In the genomic region with DNA sequence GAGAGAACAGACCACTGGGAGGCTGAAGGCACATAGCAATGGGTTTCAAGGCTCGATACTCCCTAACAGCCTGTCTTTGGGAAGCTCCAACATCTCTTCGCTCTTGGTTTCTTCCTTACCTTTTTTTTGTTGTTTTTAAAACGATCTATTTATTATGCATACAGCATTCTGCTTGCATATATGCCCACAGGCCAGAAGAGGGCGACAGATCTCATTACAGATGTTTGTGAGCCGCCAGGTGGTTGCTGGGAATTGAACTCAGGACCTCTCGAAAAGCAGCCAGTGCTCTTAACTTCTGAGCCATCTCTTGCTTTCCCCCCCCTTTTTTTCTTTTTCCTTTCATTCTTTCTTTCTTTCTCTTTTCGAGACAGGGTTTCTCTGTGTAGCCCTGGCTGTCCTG, we compare ENCODE assay signal across 12 mouse cellular contexts. TPM values are rescaled to one million over a fixed set of nuclear protein-coding genes. Genes with fewer than 3 reads are reported as not detected.
DNase-seq lines count a peak whose midpoint lies in the region; TF ChIP-seq lines count a peak whose summit lies in the region.
"Had no signal": no experiment of that assay in that cellular context is flagged by ENCODE, and none has a peak within 500 bp of the region (broad histone marks: within the 10 kb centered on the region; RNA-seq: fewer than 3 reads in every experiment).

No protein-coding gene starts in this region.

- H3K27me3 ChIP-seq in kidney, adult 2 months (replicated peaks; ENCODE audit: control insufficient read depth, insufficient read depth, low read length) = no peaks in the 10 kb centered on the region

- peak; percentile 30; the same call in 1 of the 2 replicates for TF ChIP-seq CTCF in kidney, adult 2 months (conservative IDR thresholded peaks at IDR 0.05; ENCODE audit: insufficient read depth, insufficient read length, low read depth, low read length)
- peak; percentile 63 for TF ChIP-seq CTCF in bone marrow macrophage, adult 2 months (IDR thresholded peaks at IDR 0.05; ENCODE audit: low read depth, low read length)

- no peak overlapping the region for H3K4me3 ChIP-seq in kidney, adult 2 months (ENCODE audit: insufficient read depth, low read depth, low read length)
- H3K4me3 ChIP-seq in bone marrow macrophage, adult 2 months (ENCODE audit: insufficient read depth, low read length) = no peak overlapping the region
- H3K4me3 ChIP-seq: erythroblast, embryonic 14.5 days; intestine, embryonic 15.5 days; liver, embryonic 15.5 days had no signal

- H3K4me1 ChIP-seq in kidney, adult 2 months (ENCODE audit: control insufficient read depth, insufficient read depth, low read length) = no peaks in the 10 kb centered on the region
- H3K4me1 ChIP-seq in bone marrow macrophage, adult 2 months (ENCODE audit: control insufficient read depth, insufficient read depth, low read length) = peaks cover 38% of the 10 kb centered on the region
- H3K4me1 ChIP-seq: intestine, embryonic 15.5 days; liver, embryonic 15.5 days had no signal

- H3K27ac ChIP-seq in kidney, adult 2 months (ENCODE audit: insufficient read depth, low read depth, low read length) = no peak overlapping the region
- peak overlapping the region; percentile 79 for H3K27ac ChIP-seq in bone marrow macrophage, adult 2 months (ENCODE audit: insufficient read depth, low read depth, low read length)
- H3K27ac ChIP-seq: intestine, embryonic 15.5 days; liver, embryonic 15.5 days had no signal

- no peak for DNase-seq in kidney, adult 2 months
- DNase-seq in kidney, adult 8-10 months = no peak
- DNase-seq in 416B (ENCODE audit: low read depth) (peak; percentile 23), A20 (ENCODE audit: low read depth, low spot score) (peak; percentile 38)
- no peak for DNase-seq in retina, postnatal 1 day
- no peak for DNase-seq in thymus, adult 18-20 months
- DNase-seq: heart, postnatal 36 days; right cerebral cortex, postnatal 25 days had no signal

- WGBS in kidney, adult 2 months = 62% methylated on average over 7 of the region's 7 CpGs

- TF ChIP-seq POLR2A in kidney, adult 2 months (IDR thresholded peaks at IDR 0.05; ENCODE audit: low read depth, low read length) = no peak
- TF ChIP-seq POLR2A in bone marrow macrophage, adult 2 months (IDR thresholded peaks at IDR 0.05; ENCODE audit: borderline replicate concordance, low read depth, low read length) = no peak

- no peaks in the 10 kb centered on the region for H3K36me3 ChIP-seq in kidney, adult 2 months (ENCODE audit: control insufficient read depth, insufficient read depth, low read length)
- H3K36me3 ChIP-seq: intestine, embryonic 15.5 days; liver, embryonic 15.5 days had no signal

RNA-seq across cellular contexts. Expression of a gene that starts 0.6 kb away (rescaled TPM):
- polyA plus RNA-seq in kidney, adult 2 months (2012; rRNA removed) = 36.1 and 43.7 TPM in 2 replicates
- polyA plus RNA-seq in bone marrow macrophage, adult 2 months (2012; ENCODE audit: insufficient read depth, insufficient read length, missing spikeins) = 1,983 and 2,039 TPM in 2 replicates

RNA-seq across cellular contexts. Expression of a gene that starts 6.3 kb away (rescaled TPM):
- 42.7 and 51.9 TPM in 2 replicates for polyA plus RNA-seq in kidney, adult 2 months (2012; rRNA removed)
- polyA plus RNA-seq in bone marrow macrophage, adult 2 months (2012; ENCODE audit: insufficient read depth, insufficient read length, missing spikeins) = 2,483 and 2,716 TPM in 2 replicates

RNA-seq across cellular contexts. Expression of a gene that starts 13.2 kb away (rescaled TPM):
- 52.2 and 58.5 TPM in 2 replicates for polyA plus RNA-seq in kidney, adult 2 months (2012; rRNA removed)
- polyA plus RNA-seq in bone marrow macrophage, adult 2 months (2012; ENCODE audit: insufficient read depth, insufficient read length, missing spikeins) = 3,592 and 3,777 TPM in 2 replicates

RNA-seq across cellular contexts. Expression of a gene that starts 57.5 kb away (rescaled TPM):
- 0.04 and 0.06 TPM in 2 replicates for polyA plus RNA-seq in kidney, adult 2 months (2012; rRNA removed)
- not detected in 2 replicates for polyA plus RNA-seq in bone marrow macrophage, adult 2 months (2012; ENCODE audit: insufficient read depth, insufficient read length, missing spikeins)

Comparison
In these comparisons a context has a peak if more than half of its experiments do, and no peak if none do; other contexts are left out.
1. DNase-seq: peak in 416B (single experiment) and A20 (single experiment); none in kidney, adult 2 months (single experiment), kidney, adult 8-10 months (0 of 2), retina, postnatal 1 day (single experiment) and thymus, adult 18-20 months (0 of 2).
2. RNA of a gene that starts 0.6 kb away (polyA plus RNA-seq): 1,983 to 2,039 TPM in bone marrow macrophage, adult 2 months; 36.1 to 43.7 TPM in kidney, adult 2 months; every median in the first group is over 10 times any median in the second.
3. RNA of a gene that starts 6.3 kb away (polyA plus RNA-seq): 2,483 to 2,716 TPM in bone marrow macrophage, adult 2 months; 42.7 to 51.9 TPM in kidney, adult 2 months; every median in the first group is over 10 times any median in the second.
4. RNA of a gene that starts 13.2 kb away (polyA plus RNA-seq): 3,592 to 3,777 TPM in bone marrow macrophage, adult 2 months; 52.2 to 58.5 TPM in kidney, adult 2 months; every median in the first group is over 10 times any median in the second.